Mouse (Mus musculus): ENCODE data around the gene Zfp92.
"Not testable (repeated sequence)": the region's sequence is repeated elsewhere in the genome, so short reads cannot be mapped to it uniquely, and the experiment has no call there.

Gene Zfp92

DNA sequence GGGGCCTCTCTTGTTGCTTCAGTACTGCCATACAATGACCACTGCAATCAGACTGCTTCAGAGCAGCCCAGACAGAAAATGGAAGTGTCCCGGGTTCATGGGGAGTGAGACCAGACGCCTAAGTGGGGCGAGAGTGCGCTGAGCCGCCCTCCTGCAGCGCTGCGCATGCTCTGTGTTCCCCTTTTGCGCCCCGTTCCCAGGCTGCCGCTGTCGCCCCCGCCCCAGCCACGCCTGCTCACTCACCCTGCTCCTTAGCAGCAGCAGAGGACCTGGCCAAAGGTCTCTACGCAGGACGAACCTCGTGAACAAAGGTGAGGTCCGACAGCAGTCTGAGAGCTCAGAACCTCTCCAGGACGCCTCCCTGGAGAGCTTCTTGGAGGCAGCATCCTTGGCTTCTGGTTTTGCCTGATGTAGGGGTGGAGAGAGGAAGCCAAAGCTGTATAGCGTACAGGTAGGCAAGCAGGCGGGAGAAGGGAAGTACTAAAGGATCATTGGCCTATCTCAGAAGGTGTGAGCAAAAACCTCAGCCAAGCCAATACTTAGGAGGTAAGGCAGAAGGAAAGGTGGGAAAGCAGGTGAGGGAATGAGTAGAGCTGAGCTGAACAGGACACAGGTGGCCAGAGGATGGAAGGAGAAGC, at the start of gene Zfp92:
Zfp92 (plus strand) TSS at position 217 of the 638 bp plus-strand sequence.
- peak in 1 of 2 experiments; percentile 27 for DNase-seq (ENCODE audit: inconsistent age in 2 of 2, low spot score in 1 of 2)

- no peak for DNase-seq (ENCODE audit: inconsistent age in 2 of 2, low spot score in 1 of 2)
These were observed 47.6 kb upstream of the Zfp92 start for GRCm38 (mm10) chrX:73363291-73363690.

- peak; percentile 23 to 77 for DNase-seq (ENCODE audit: inconsistent age in 2 of 2, low spot score in 1 of 2)
These were observed 26.5 kb upstream of the Zfp92 start for GRCm38 (mm10) chrX:73384419-73384818.

DNA sequence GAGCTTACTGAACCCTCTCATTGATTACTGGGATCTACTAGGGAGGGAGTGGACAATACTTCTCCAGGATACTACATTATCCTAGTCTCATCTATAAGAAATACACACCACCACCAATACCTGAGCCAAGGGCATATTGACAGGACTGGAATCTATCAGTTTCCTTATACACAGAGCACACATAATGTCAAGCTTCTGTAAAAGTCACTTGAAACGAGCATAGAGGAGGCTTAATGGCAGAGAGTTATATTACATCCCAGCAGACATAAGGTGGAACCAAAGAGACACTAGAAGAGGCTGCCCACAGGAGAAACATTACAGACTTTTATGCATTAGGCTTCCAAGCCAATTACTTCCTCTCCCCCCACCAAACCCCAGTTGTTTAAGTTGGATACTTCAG, 26.0 kb upstream of the Zfp92 start:
- DNase-seq (ENCODE audit: inconsistent age in 2 of 2, low spot score in 1 of 2), result no peak

DNA sequence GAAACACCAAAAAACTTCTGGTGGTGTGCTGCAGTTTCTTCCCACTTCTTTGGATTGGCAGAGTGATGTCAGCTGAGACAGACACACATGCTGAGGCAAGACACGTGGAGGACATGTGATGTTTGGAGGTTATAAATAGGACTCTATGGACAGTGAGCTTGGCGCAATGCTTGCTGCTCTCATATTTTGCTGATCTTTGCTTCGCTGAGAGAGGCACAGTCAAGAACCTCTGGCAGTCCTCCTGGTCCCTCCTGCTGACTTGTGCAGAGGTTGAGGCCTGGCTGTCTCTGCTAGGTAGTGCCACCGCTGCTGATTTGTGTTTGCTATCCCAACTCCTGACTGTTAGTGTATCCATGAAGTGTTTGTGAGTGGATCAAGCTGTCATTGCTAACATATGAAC, 19.4 kb upstream of the Zfp92 start:
- no peak for DNase-seq (ENCODE audit: inconsistent age in 2 of 2, low spot score in 1 of 2)

DNA sequence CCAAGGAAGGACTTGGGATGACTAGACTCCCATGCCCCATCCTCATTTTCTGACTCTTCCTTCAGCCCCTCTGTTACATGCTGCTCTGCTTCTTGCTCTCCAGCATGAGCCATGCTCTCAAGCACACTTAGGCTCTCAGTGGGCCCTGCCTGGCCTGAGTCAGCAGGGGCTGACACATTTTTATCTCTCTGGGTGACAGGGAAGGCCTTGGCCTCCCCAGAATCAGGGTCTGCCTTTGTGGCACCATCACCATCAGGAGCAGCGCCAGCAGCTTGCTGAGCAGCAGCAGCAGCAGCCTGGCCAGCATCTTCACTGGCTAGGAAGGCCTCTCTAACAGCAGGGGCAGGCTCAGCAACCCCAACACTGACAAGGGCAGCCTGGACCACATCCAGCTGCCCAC, 14.4 kb upstream of the Zfp92 start:
- peak; percentile 55 to 74 for DNase-seq (ENCODE audit: inconsistent age in 2 of 2, low spot score in 1 of 2)

DNA sequence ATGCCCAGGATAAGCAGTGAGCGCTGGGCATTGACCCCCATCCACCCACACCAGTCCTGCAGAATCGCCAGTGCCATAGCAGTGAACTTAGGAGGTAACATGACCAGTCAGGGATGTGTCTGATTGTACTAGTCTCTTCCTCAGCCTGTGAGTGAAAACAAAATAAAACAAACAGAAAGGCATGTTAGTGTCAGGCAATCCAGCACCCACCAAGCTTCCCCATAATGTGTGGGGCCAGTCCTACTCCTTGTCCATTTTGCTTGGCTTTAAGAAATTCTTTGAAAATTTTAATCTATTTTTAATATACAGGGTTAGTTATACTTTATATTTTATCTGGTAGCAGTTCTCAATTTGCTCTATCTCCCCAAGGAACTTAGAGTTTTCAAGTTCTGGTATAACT, 12.3 kb upstream of the Zfp92 start, which contains the start of gene Gm18336:
Gm18336 (minus strand) TSS at position 101 of the 400 bp plus-strand sequence.
- DNase-seq (ENCODE audit: inconsistent age in 2 of 2, low spot score in 1 of 2), result not testable (repeated sequence)

GRCm38 (mm10) chrX:73400951-73401350, 9.9 kb upstream of the Zfp92 start:
- DNase-seq (ENCODE audit: inconsistent age in 2 of 2, low spot score in 1 of 2), result no peak

DNA sequence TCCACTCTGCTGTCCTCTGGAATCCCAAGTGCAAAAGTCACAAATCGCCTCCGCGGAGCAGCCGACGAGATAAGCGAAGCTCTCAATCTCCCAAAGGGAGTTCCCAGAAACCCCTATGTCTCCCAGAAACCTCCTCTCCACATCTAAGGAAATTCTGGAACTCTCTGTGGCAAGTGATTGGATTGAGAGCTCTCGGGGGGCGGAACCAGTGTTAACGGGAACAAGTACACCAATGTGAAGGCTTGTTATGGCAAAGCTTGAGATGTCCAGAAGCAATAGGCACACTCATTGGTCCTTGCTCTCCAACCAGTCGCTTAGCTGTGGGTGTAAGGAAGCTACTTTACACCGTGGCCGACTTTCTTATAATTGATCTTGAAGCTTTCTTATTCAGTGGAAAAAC, 9.3 kb upstream of the Zfp92 start:
- no peak for DNase-seq (ENCODE audit: inconsistent age in 2 of 2, low spot score in 1 of 2)

DNA sequence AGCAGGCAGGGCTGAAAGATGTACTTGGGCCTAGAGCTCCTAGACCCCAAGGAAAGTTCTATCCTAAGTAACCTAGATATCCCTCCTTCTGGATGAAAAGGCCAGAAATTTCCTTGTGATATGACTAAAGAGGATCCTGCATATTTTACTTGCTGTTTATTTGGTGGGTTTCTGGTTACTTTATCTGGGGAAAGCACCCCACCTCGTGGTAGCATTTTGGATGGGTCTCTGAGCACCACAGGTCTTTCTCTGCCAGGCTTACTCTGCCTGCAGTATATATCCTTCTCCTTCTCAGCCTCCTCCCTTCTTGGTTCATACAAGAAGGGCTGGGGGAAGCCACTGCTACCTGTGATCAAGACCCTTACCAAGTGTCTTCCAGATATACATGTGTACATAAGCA, 1.9 kb downstream of the Zfp92 start:
- DNase-seq (ENCODE audit: inconsistent age in 2 of 2, low spot score in 1 of 2), result no peak

- DNase-seq (ENCODE audit: inconsistent age in 2 of 2, low spot score in 1 of 2), result peak in 1 of 2 experiments; percentile 49
These were observed 19.1 kb downstream of the Zfp92 start for GRCm38 (mm10) chrX:73430036-73430435.

- DNase-seq (ENCODE audit: inconsistent age in 2 of 2, low spot score in 1 of 2), result no peak
These were observed 22.0 kb downstream of the Zfp92 start for GRCm38 (mm10) chrX:73432850-73433249.

DNA sequence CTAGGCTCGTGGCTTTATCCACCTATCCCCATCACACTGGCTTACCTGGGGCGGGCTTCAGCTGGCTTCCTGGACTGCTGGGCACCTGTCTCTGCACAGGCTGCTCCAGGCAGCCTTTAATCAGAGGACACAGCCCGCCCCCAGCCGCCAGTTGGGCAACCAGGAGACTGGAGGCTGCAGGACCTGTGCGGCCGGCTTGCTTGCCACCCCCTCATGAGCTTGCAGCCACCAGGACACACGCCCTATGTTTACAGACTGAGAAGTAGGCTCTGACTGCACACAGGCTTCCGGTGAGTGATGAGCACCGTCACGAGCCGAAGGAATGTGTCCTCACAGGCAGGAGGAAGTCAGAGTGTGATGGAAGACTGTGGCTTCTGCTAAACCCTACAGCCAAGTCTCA, 24.4 kb downstream of the Zfp92 start, which contains the start of gene Trex2:
Trex2 (minus strand) TSS at position 93 of the 400 bp plus-strand sequence.
- DNase-seq (ENCODE audit: inconsistent age in 2 of 2, low spot score in 1 of 2), result no peak

- peak in 1 of 2 experiments; percentile 49 for DNase-seq (ENCODE audit: inconsistent age in 2 of 2, low spot score in 1 of 2)
These were observed 30.5 kb downstream of the Zfp92 start for GRCm38 (mm10) chrX:73441428-73441827.

- DNase-seq (ENCODE audit: inconsistent age in 2 of 2, low spot score in 1 of 2), result peak; percentile 49 to 85
These were observed 41.1 kb downstream of the Zfp92 start for GRCm38 (mm10) chrX:73451949-73452348.

- peak; percentile 95 for DNase-seq (ENCODE audit: inconsistent age in 2 of 2, low spot score in 1 of 2)
These were observed 48.0 kb downstream of the Zfp92 start, which contains the start of gene Haus7 for GRCm38 (mm10) chrX:73458877-73459392. Haus7 (minus strand) TSS chrX:73459044.

DNA sequence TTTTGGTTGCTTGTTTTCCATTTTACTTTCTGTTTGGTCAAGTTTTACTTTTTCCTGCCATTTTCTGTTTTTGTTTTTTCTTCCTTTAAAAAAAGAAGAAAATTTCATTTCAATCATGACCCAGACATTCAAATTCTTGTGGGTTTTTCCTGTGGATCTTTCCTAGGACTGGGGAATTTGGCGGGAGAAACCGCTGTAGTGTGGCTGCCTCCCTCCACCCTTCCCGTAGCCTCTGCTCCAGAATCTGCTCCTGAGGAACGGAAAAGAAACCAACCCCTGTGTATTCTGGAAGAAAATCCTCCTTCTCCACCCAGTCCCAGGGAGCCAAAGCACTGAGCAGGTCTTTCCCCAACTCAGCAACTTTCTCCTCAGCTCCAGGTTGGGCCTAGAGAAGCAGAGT, 49.9 kb downstream of the Zfp92 start:
- DNase-seq (ENCODE audit: inconsistent age in 2 of 2, low spot score in 1 of 2), result no peak

DNA sequence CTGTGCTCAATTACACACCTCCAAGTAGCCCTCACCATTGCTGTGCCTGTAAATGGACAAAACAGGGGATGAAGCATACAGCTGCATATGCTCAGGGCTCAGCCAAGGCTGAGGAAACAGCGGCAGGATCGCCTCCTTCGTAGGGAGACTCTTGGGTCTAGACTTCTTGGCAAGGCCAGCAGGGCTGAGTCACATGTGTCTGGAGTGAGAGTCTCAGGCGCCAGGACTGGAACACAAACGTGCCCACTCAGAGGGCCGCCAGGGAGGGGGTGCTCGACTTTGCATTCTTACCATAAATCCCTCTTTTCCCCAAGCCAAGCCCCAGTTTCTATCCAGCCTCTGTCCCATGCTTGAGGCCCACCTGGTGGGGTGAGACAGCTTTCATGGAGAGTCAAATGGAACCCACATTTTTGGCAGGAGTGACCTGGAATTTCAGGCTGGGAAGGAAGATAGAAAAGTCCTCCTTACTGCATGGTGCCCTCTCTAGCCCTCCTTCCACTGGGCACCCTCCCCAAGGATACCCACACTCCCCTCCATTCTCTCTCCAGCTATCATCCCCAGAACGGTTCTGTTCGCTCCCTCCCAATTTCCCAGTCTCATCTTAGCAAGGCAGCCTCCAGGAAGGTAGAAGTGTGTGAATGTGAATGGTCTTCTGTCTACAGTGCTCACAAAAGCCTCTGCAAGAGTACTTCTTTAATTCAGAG, 54.7 kb downstream of the Zfp92 start:
- DNase-seq (ENCODE audit: inconsistent age in 2 of 2, low spot score in 1 of 2), result peak; percentile 60 to 73

GRCm38 (mm10) chrX:73467446-73468241, 56.7 kb downstream of the Zfp92 start:
- DNase-seq (ENCODE audit: inconsistent age in 2 of 2, low spot score in 1 of 2), result no peak

DNA sequence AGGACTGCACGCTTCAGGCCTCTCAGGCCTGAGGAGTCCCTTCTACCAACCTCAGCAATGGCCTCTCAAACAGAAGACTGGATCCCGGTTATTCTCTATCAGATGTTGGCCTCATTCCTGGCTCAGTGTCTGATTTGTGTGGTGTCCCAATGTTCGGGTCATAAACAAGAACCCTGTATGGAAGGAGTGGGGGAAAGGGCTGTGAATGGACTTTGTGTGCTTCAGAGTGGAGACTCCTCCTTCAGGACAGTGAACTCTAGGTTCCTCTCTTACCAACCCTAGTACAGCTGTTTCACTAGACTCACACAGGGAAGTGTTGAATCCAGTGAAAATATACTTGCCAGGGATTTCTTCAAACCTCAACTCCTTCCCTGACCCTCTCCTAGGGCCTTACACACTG, 57.4 kb downstream of the Zfp92 start:
- no peak for DNase-seq (ENCODE audit: inconsistent age in 2 of 2, low spot score in 1 of 2)

DNA sequence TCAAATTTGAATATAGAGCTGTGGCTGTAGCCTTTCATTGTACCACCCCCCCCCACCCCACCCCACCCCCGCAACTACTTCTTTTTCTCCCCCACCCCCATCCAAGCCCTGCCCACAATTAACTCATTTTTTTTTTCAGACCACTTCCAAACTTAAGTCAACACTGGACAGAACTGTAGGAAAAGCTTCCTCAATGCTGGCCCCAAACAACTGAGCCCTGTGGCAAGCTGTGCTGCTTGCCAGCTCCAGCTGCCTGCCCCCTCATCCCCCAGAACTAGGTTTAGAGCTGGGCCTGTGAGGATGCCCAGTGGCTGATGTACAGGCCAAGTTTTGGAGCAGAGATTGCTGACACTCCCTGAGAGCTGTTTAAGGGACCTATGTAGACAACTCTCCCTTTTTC, 57.9 kb downstream of the Zfp92 start:
- no peak for DNase-seq (ENCODE audit: inconsistent age in 2 of 2, low spot score in 1 of 2)

Measured in adrenal gland, adult (tissue).